Mouse (Mus musculus): ENCODE measurements at regions not wholly inside any gene's neighbourhood (a gene's known extent, or its start where the extent isn't known, plus 50 kb on each side); places are given as distances from the start of the nearest gene placed in this dataset.

DNA sequence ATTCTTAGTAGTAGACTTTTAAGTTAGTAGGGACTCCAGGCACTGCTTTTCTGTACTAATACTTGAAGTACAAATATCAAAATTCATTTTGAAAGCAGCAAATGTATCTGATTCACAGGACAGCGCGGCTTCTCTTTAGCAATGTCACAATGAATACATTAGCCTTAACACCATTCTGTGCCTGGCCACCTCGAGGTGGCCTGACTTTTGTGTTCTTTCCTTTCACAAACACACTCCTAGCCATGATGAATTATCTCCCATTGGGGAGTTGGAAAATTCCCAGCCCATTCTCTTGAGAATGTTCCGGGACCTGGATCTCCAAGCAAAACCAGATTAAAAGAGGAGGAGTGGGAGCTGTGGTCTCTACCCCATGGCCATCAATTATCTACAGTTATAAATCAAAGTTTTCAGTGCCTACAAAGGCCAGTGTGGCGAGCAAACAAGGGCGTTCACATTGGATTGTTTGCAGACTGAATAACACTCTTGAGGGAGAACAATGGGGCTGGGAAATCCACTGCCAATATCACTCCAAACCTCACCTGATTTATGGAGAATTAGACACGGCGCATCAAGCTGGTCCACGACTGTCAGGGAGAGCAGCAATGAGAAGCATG, 82.7 kb upstream of the Rarb start:
- no peak for DNase-seq (ENCODE audit: low read depth, low spot score)

DNA sequence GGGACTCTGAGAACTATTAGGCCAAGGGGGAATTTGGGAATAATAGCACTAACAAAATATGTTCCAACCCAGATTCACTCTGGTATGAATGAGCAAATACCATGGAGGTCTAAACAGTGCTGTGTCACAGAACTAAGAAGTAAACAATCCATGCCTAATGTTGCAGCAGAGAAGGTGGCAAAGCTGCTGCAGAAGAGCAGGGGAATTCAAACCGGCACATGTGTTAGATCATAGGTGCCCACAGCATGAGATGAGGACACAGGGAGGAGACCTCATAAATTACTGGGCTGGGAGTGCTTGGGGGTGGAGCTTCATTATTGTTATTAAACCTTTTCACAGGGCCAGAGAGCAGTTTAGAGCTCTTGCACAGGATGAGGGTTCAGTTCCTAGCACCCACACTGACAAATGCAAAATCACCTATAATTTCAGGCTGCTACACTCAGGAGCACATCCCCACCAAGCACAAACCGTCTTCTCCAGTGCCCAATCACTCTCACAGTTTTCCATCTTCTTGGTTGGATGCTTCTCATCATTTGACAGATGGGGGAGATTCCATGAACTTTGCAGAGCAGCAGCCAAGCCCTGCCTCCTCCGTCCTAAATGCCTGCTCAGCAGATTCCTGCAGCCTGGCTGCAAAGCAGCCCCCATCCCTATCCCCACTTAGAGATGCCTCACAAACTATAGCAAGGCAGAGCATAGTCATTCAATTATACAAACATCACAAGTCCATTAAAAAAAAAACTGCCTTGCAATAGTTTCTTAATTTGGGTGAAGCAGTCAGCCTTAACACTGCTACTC, 79.0 kb upstream of the Rarb start:
- no peak for DNase-seq (ENCODE audit: low read depth, low spot score)

DNA sequence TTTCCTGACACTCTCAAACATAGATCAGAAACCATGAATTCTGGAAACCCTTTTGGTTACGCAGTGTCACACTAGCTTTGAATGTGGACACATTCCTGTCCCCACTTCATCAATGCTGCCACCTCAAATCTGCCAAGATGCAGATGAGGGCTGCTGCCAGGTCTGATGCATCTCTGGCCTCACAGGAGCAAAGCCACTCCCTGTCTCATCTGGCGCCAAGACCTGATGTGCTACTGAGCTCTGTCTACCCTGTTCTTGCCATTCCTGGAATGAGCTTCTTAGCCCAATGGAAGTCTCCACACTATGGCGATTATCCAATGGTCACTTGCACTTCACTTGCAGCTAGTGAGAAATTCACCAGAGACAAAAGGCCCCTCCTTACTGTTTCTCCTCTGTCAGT, 78.0 kb upstream of the Rarb start:
- DNase-seq (ENCODE audit: low read depth, low spot score), result no peak

DNA sequence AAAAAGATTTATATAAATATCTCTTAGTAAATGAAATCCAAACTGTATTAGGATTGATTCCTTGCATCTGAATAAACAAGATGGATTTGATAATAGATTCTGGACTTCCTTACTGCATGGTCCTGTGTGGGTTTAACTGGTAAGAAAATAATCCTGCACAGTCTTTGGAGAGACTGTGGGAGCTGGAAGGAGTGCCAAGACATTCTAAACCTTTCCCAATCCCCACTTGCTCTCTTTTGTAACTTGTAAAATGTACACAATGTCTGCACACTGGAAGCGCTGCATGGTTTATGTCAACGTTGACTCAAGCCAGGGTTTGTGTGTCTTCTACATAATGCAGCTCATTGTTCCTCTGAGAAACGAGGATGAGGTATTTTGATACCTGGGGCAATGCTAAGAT, 62.3 kb upstream of the Rarb start:
- DNase-seq (ENCODE audit: low read depth, low spot score), result no peak

DNA sequence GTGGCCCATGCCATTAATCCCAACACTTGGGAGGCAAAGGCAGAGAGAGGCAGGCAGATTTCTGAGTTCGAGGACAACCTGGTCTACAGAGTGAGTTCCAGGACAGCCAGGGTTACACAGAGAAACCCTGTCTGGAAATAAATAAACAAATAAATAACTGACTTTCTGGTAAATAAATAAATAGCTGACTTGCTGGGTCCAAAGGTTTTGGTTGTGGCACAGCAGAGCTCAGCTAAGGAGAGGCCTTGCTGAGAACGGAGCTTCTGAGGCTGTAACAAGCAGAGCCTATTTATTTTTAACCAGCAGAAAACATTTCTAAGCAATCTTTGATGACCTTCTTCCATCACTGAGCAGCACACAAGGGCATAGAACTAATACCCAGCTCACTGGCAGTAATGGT, 50.3 kb upstream of the Rarb start:
- no peak for DNase-seq (ENCODE audit: low read depth, low spot score)
